Mouse (Mus musculus): ENCODE measurements around the gene Pcdh9. TPM values are rescaled to one million over a fixed set of nuclear protein-coding genes. Genes with fewer than 3 reads are reported as not detected.
A peak's percentile ranks its signal among the peaks of the same experiment; 100 is the strongest.

The Pcdh9 gene
- total and polyA plus RNA-seq, 2 experiments: 0.01 to 0.37 TPM

DNA sequence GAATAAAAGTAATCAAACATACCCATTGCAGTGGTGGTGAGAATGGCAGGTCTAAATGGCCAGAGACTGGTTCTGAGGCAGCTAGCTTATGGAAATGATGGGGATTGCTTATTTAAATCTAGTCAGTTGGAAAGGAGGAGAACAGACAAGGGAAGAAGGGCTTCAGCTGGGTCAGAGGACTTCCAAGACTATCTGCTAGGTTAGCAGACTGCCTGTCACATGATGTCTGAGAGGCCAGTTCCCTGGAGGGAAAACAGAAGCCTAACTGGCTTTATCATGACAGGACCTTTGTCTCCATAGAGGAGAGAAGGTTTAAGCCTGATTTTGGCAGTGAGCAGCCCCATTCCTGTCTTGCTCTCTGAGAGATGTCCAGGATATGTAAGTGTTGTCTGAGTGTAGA is 561.2 kb downstream of the Pcdh9 start:
- no peak overlapping the region for H3K27ac ChIP-seq (replicated peaks; ENCODE audit: insufficient read depth, low read depth, low read length)
- H3K27me3 ChIP-seq (ENCODE audit: control insufficient read depth, insufficient read depth, low read length): no peaks in the 10 kb centered on the region
- no peak overlapping the region for H3K4me3 ChIP-seq (ENCODE audit: insufficient read depth, low read depth, low read length)
- TF ChIP-seq CTCF (IDR thresholded peaks at IDR 0.05; ENCODE audit: low read depth, low read length) (no peak), POLR2A (IDR thresholded peaks at IDR 0.05; ENCODE audit: extremely low read depth, insufficient read depth, low read length) (no peak)
- no peaks in the 10 kb centered on the region for H3K79me2 ChIP-seq (ENCODE audit: control insufficient read depth, insufficient read depth, low read length)
- H3K36me3 ChIP-seq (ENCODE audit: control insufficient read depth, insufficient read depth, low read length): no peaks in the 10 kb centered on the region
- DNase-seq (ENCODE audit: extremely low read depth, low read depth, low spot score): no peak
- H3K4me1 ChIP-seq (ENCODE audit: control insufficient read depth, insufficient read depth, low read length): no peaks in the 10 kb centered on the region
- no peak overlapping the region for H3K9ac ChIP-seq (ENCODE audit: low read depth, low read length)

DNA sequence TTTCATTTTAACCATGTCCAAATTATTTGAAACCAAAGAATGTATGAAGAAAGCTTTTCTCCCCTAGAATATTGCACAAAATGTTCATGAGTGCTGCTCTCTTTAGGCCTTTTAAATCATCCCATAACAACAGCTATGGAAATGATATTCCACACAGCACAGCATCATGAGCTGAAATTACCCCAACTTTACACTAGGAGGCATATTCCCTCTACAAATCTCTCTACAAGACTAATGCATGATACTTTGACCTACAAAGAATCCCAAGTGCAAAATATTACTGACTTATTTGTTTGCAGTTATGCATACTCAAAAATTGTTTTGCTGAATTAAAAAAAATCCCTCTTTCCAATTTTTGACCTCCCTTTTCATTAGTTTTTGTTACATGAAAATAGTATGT is 573.1 kb downstream of the Pcdh9 start:
- no peaks in the 10 kb centered on the region for H3K27me3 ChIP-seq (ENCODE audit: control insufficient read depth, insufficient read depth, low read length)

DNA sequence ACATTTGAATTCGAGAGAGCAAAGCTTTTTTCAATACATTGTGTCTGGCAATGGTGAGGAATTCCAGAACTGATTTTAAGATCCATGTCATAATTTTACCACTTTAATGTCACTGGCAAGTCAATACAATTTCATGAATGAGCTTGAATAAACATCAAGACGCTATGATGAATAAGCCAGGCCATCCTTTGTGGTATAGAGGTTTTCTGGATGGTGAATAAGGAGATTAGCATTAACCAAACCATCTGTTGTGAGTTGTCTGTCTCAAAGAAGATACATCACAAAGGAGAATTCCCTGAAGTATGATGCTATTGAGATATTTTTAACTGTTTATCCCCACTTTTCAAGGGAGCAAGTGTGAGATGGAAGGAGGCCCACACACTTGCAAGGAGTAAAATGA is 602.1 kb downstream of the Pcdh9 start:
- DNase-seq (ENCODE audit: extremely low read depth, low read depth, low spot score): no peak
- no peaks in the 10 kb centered on the region for H3K27me3 ChIP-seq (ENCODE audit: control insufficient read depth, insufficient read depth, low read length)
- H3K4me1 ChIP-seq (ENCODE audit: control insufficient read depth, insufficient read depth, low read length): no peaks in the 10 kb centered on the region
- no peaks in the 10 kb centered on the region for H3K79me2 ChIP-seq (ENCODE audit: control insufficient read depth, insufficient read depth, low read length)
- no peak overlapping the region for H3K9ac ChIP-seq (ENCODE audit: low read depth, low read length)
- no peaks in the 10 kb centered on the region for H3K36me3 ChIP-seq (ENCODE audit: control insufficient read depth, insufficient read depth, low read length)
- WGBS: 69% methylated on average over 2 of the region's 2 CpGs
- no peak overlapping the region for H3K4me3 ChIP-seq (ENCODE audit: insufficient read depth, low read depth, low read length)
- TF ChIP-seq CTCF (IDR thresholded peaks at IDR 0.05; ENCODE audit: low read depth, low read length): no peak
- no peak overlapping the region for H3K27ac ChIP-seq (replicated peaks; ENCODE audit: insufficient read depth, low read depth, low read length)

More for the DNA sequence above, 573.1 kb downstream of the Pcdh9 start:
- no peak for TF ChIP-seq CTCF (IDR thresholded peaks at IDR 0.05; ENCODE audit: low read depth, low read length)
- H3K79me2 ChIP-seq (ENCODE audit: control insufficient read depth, insufficient read depth, low read length): no peaks in the 10 kb centered on the region
- H3K9ac ChIP-seq (ENCODE audit: low read depth, low read length): no peak overlapping the region
- no peaks in the 10 kb centered on the region for H3K4me1 ChIP-seq (ENCODE audit: control insufficient read depth, insufficient read depth, low read length)
- H3K4me3 ChIP-seq (ENCODE audit: insufficient read depth, low read depth, low read length): no peak overlapping the region
- no peaks in the 10 kb centered on the region for H3K36me3 ChIP-seq (ENCODE audit: control insufficient read depth, insufficient read depth, low read length)
- H3K27ac ChIP-seq (replicated peaks; ENCODE audit: insufficient read depth, low read depth, low read length): no peak overlapping the region
- DNase-seq (ENCODE audit: extremely low read depth, low read depth, low spot score): peak; percentile 7

GRCm38 (mm10) chr14:93287642-93288041 is 602.8 kb downstream of the Pcdh9 start:
- TF ChIP-seq CTCF (IDR thresholded peaks at IDR 0.05; ENCODE audit: low read depth, low read length): no peak
- TF ChIP-seq POLR2A (IDR thresholded peaks at IDR 0.05; ENCODE audit: extremely low read depth, insufficient read depth, low read length): no peak
- H3K36me3 ChIP-seq (ENCODE audit: control insufficient read depth, insufficient read depth, low read length): no peaks in the 10 kb centered on the region
- no peak overlapping the region for H3K9ac ChIP-seq (ENCODE audit: low read depth, low read length)
- no peak overlapping the region for H3K4me3 ChIP-seq (ENCODE audit: insufficient read depth, low read depth, low read length)
- DNase-seq (ENCODE audit: extremely low read depth, low read depth, low spot score): no peak
- H3K79me2 ChIP-seq (ENCODE audit: control insufficient read depth, insufficient read depth, low read length): no peaks in the 10 kb centered on the region
- no peak overlapping the region for H3K27ac ChIP-seq (replicated peaks; ENCODE audit: insufficient read depth, low read depth, low read length)
- H3K27me3 ChIP-seq (ENCODE audit: control insufficient read depth, insufficient read depth, low read length): no peaks in the 10 kb centered on the region
- 38% methylated on average over 1 of the region's 1 CpGs for WGBS
- no peaks in the 10 kb centered on the region for H3K4me1 ChIP-seq (ENCODE audit: control insufficient read depth, insufficient read depth, low read length)

DNA sequence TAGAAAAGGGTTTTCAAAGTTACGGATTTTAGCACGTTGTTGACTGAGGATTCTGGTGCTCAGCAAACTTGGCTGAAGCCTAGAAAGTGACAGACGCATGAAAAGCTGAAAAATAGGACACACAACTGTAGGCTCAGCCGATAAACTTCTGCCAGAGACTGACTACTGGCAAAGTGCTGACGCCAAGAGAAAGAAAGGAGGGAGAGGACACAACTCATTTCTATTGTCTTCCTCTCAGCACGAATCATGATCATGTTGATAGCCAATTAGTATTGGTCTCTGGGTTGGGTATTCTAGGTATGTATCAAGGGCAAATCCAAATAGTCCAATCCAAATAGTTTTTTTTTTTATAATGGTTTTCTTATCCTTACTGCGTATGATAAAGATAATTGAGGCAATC is 605.3 kb downstream of the Pcdh9 start:
- Histone ChIP-seq H3K27me3 (ENCODE audit: control insufficient read depth, insufficient read depth, low read length) (no peaks in the 10 kb centered on the region), H3K36me3 (ENCODE audit: control insufficient read depth, insufficient read depth, low read length) (no peaks in the 10 kb centered on the region), H3K27ac (replicated peaks; ENCODE audit: insufficient read depth, low read depth, low read length) (no peak overlapping the region), H3K79me2 (ENCODE audit: control insufficient read depth, insufficient read depth, low read length) (no peaks in the 10 kb centered on the region), H3K9ac (ENCODE audit: low read depth, low read length) (no peak overlapping the region), H3K4me3 (ENCODE audit: insufficient read depth, low read depth, low read length) (no peak overlapping the region), H3K4me1 (ENCODE audit: control insufficient read depth, insufficient read depth, low read length) (no peaks in the 10 kb centered on the region)
- TF ChIP-seq CTCF (IDR thresholded peaks at IDR 0.05; ENCODE audit: low read depth, low read length) (no peak), POLR2A (IDR thresholded peaks at IDR 0.05; ENCODE audit: extremely low read depth, insufficient read depth, low read length) (no peak)
- 76% methylated on average over 7 of the region's 7 CpGs for WGBS
- no peak for DNase-seq (ENCODE audit: extremely low read depth, low read depth, low spot score)

GRCm38 (mm10) chr14:93284009-93284408 is 606.5 kb downstream of the Pcdh9 start:
- TF ChIP-seq CTCF (IDR thresholded peaks at IDR 0.05; ENCODE audit: low read depth, low read length): no peak
- no peak for TF ChIP-seq POLR2A (IDR thresholded peaks at IDR 0.05; ENCODE audit: extremely low read depth, insufficient read depth, low read length)
- Histone ChIP-seq H3K4me3 (ENCODE audit: insufficient read depth, low read depth, low read length) (no peak overlapping the region), H3K9ac (ENCODE audit: low read depth, low read length) (no peak overlapping the region), H3K27ac (replicated peaks; ENCODE audit: insufficient read depth, low read depth, low read length) (no peak overlapping the region), H3K79me2 (ENCODE audit: control insufficient read depth, insufficient read depth, low read length) (no peaks in the 10 kb centered on the region), H3K4me1 (ENCODE audit: control insufficient read depth, insufficient read depth, low read length) (no peaks in the 10 kb centered on the region), H3K27me3 (ENCODE audit: control insufficient read depth, insufficient read depth, low read length) (no peaks in the 10 kb centered on the region), H3K36me3 (ENCODE audit: control insufficient read depth, insufficient read depth, low read length) (no peaks in the 10 kb centered on the region)
- 32% methylated on average over 3 of the region's 3 CpGs for WGBS
- DNase-seq (ENCODE audit: extremely low read depth, low read depth, low spot score): no peak

Data from liver, adult 2 months (tissue).